In the genomic region with DNA sequence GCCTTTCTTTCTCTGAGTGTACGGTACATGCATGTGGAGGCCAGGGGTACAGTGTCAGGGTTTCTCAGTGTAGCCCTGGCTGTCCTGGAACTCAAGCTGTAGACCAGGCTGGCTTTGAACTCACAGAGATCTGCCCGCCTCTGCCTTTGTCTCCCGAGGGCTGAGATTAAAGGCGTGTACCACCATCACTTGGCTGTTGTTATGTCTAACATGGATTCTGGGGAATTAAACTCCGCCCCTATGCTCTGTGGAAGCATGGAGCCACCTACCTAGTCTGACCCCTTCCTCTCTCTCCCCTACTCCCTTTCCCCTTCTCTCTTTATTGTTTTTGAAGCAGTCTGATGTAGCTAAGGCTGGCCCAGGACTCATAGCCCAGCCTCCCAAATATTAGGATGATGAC, we compare ENCODE assay signal across 1 mouse cellular context.
TF ChIP-seq lines count a peak whose summit lies in the region.

No protein-coding gene starts in this region.

TF ChIP-seq in ES-E14, 5 proteins besides CTCF, POLR2A, EP300 and RAD21 (continued from another document):
- no peak for TF ChIP-seq ZNF384 (IDR thresholded peaks at IDR 0.05; ENCODE audit: low read depth, low read length)
